ENCODE assay signal across 12 mouse cellular contexts in the genomic region with DNA sequence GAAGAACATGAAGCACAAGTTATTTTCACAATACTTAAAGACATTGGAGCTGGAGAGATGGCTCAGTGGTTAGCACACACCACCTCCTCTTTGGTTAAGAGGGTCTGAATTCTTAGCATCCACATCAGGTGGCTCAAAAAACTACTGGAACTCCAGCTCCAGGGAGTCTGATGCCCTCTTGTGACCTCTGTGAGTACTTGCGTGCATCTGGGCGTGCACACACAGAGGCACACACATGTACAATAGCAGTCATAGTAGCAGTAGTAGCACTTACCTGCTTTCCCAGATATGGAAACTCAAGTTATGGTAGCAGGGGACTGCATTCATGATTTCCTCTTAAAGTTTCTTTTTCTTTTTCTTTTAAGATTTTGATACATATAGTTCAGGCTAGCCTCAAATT.
"Had no signal": no experiment of that assay in that cellular context is flagged by ENCODE, and none has a peak within 500 bp of the region (broad histone marks: within the 10 kb centered on the region; RNA-seq: fewer than 3 reads in every experiment).

No protein-coding gene starts in this region.

- H3K4me3 ChIP-seq: limb, embryonic 12.5 days; lung, embryonic 15.5 days; myocyte; neural tube, embryonic 12.5 days had no signal

- H3K4me2 ChIP-seq: limb, embryonic 12.5 days; lung, embryonic 15.5 days; neural tube, embryonic 12.5 days had no signal

- H3K9ac ChIP-seq: limb, embryonic 12.5 days; lung, embryonic 15.5 days; neural tube, embryonic 12.5 days had no signal

- DNase-seq: kidney, adult 9 months; kidney, postnatal 36 days; layer of hippocampus, adult 9-11 months; lung, postnatal 36 days; midbrain, embryonic 14.5 days; right cerebral cortex, postnatal 4 days; spleen, adult 18-20 months had no signal

- H3K27ac ChIP-seq: kidney, postnatal 0 days; limb, embryonic 12.5 days; lung, embryonic 15.5 days; neural tube, embryonic 12.5 days had no signal

- H3K4me1 ChIP-seq: limb, embryonic 12.5 days had no signal

- H3K9me3 ChIP-seq: limb, embryonic 12.5 days; lung, embryonic 15.5 days; neural tube, embryonic 12.5 days had no signal

- H3K36me3 ChIP-seq: limb, embryonic 12.5 days; lung, embryonic 15.5 days; neural tube, embryonic 12.5 days had no signal

- H3K27me3 ChIP-seq: limb, embryonic 12.5 days; lung, embryonic 15.5 days; neural tube, embryonic 12.5 days had no signal
